Mouse (Mus musculus) embryonic fibroblast, embryonic 13.5 days (primary cell): Measurements from ENCODE around the gene Zfp810.

Source experiments
- CTCF ChIP-seq: IDR thresholded peaks from 2 replicates; pipeline ENCODE4 v1.5.1; 2011; ENCODE audit warnings: mild to moderate bottlenecking, control low read depth, low read length, moderate library complexity, borderline replicate concordance; ENCODE audit not compliant: insufficient read depth
- POLR2A ChIP-seq: IDR thresholded peaks from 2 replicates; pipeline ENCODE4 v1.6.1; 2011; ENCODE audit warnings: low read depth, mild to moderate bottlenecking, control low read depth, low read length, moderate library complexity

DNA sequence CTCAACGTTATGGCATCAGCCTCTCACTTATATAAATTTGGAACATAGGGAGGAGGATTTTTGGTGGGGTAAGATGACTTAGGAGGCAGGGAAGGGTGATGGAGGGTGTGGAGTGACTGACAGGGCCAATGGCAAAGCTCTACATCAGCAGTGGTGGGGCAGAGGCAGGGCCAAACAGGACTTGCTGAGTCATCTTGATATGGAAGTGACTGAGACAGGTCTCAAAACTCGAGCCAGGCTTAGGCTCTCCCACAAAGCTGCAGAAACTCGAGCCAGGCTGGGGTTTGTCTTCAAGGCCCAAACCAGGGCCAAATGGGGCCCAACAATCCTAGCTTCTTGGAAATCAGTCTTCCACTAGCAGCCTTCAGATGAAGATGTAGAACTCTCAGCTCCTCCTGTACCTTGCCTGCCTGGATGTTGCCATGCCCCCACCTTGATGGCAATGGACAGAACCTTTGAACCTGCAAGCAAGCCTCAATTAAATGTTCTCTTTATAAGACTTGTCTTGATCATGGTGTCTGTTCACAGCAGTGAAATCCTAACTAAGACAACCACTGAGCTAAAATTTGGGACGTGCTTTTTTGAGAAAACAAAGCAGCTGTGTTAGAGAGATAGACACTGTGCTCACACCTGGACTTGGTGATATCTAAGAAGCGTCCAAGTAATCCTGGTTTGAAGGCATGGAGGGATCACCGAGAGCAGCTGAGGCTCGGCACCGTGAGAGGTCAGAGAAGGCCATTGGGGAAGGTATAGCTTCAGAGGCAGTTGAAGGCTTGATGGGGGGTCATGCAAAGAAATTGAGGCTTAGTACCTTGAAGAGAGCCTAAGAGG, 15.1 kb upstream of the Zfp810 start:
- TF ChIP-seq POLR2A (no peak), CTCF (no peak)
